Mouse (Mus musculus): ENCODE data around the gene Maml1.

GRCm38 (mm10) chr11:50233022-50233421 lies 59.1 kb downstream of the Maml1 start:
- TF ChIP-seq GATA1 (IDR thresholded peaks at IDR 0.05; ENCODE audit: borderline replicate concordance, low read length): no peak
- no peak for TF ChIP-seq FLI1 (IDR thresholded peaks at IDR 0.05; ENCODE audit: low read length)

Measured in megakaryocyte, embryonic 14.5 days (primary cell).